Mouse (Mus musculus): ENCODE measurements around the gene Wdr59. TPM values are rescaled to one million over a fixed set of nuclear protein-coding genes. Genes with fewer than 3 reads are reported as not detected.
"Not testable (repeated sequence)": the region's sequence is repeated elsewhere in the genome, so short reads cannot be mapped to it uniquely, and the experiment has no call there.

Gene Wdr59
- polyA plus RNA-seq, 1 experiment from 2014 or later, result 4.1 TPM

DNA sequence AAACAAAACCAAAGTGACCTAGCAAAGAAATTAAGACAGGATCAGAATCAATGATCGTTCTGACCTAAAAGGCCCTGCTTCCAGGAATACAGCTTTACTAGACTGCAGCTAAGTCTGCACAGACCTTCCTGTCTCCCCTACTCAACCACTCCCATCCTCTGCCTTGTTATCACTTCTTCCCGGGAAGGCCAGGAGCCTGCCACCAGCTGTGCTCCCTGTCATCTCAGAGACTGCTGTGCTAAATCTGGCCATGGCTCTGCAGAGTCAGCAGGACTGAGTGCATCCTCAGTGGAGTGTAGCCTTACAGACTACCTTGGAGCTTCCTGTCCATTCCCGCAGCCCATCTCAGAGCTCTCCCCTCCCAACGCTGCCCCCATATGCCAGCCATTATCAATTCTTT lies 11.5 kb downstream of the Wdr59 start:
- no peaks in the 10 kb centered on the region for H3K4me1 ChIP-seq (replicated peaks)
- no peak overlapping the region for H3K4me3 ChIP-seq (replicated peaks)
- 0 out of 2 replicates have a peak, but pooled peaks cover 2% of the 10 kb centered on the region for H3K36me3 ChIP-seq
- no peak for ATAC-seq
- no peak overlapping the region for H3K4me2 ChIP-seq (replicated peaks)
- H3K9ac ChIP-seq, result no peak overlapping the region
- H3K27me3 ChIP-seq (replicated peaks), result no peaks in the 10 kb centered on the region
- WGBS, result 52% methylated on average over 4 of the region's 4 CpGs
- no peaks in the 10 kb centered on the region for H3K9me3 ChIP-seq
- no peak overlapping the region for H3K27ac ChIP-seq

DNA sequence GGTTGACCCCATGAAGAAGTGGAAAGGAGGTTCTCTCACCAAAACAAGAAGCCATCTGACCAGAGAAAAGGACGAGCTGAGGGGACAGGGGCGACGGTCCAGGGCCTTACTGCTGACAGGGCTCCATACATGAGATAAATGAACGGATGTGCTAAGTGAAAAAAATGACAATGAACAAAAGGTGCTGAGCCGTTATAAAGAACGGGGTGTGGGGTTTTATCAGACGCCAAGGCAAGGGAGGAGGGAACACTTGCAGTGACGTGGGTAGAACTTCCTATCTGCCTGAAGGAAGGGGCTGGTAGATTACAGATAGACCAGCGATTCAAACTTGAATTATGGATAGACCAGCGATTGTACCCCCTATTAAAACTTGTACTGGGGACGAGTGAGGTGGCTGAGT lies 12.6 kb downstream of the Wdr59 start:
- H3K27me3 ChIP-seq (replicated peaks), result no peaks in the 10 kb centered on the region
- no peak overlapping the region for H3K4me2 ChIP-seq (replicated peaks)
- H3K36me3 ChIP-seq, result no peaks in the 10 kb centered on the region
- WGBS, result 77% methylated on average over 11 of the region's 11 CpGs
- no peaks in the 10 kb centered on the region for H3K9me3 ChIP-seq
- no peaks in the 10 kb centered on the region for H3K4me1 ChIP-seq (replicated peaks)
- H3K27ac ChIP-seq, result no peak overlapping the region
- H3K9ac ChIP-seq, result no peak overlapping the region
- ATAC-seq, result no peak
- H3K4me3 ChIP-seq (replicated peaks), result no peak overlapping the region

- Histone ChIP-seq H3K4me3 (replicated peaks) (no peak overlapping the region), H3K9ac (no peak overlapping the region), H3K4me2 (replicated peaks) (no peak overlapping the region), H3K27me3 (replicated peaks) (no peaks in the 10 kb centered on the region), H3K4me1 (replicated peaks) (no peaks in the 10 kb centered on the region), H3K36me3 (no peaks in the 10 kb centered on the region), H3K27ac (no peak overlapping the region), H3K9me3 (no peaks in the 10 kb centered on the region)
- no peak for ATAC-seq
- 29% methylated on average over 2 of the region's 2 CpGs for WGBS
Measured at GRCm38 (mm10) chr8:111508566-111508965, 13.3 kb downstream of the Wdr59 start.

DNA sequence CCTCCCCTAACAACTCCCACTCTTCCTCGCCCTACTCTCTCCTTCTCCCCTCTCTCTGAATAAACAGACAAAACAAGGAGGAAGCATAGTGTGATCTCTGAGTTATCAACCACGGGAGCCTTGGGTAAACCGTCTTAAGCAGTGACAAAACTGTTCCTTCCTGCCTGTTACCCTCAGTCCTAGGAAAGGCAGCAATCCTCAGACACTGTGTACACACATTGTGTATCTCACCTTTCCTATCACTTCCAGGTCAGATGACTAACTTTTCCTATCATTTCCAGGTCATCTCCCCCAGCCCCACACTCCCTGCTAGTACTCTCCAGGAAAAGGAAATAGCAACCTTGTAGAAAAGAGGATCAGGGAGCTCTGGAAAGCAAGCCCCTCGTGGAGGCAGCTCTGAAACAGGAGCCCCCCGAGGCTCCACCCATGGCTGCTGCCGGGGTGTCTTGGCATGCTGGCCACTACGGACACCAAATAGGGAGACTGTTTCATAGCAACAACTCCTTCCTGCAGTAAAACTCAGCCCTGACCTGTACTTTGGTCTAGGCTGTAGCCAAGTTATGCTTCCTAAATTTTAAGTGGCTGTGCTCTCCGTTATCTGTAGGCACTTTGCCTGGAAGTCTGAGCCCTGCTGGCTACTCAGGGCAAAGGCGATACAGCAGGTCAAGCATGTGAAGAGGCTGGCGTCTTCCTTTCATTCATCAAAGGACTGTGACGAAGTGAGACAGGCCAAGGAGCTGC lies 20.0 kb downstream of the Wdr59 start:
- ATAC-seq, result no peak
- H3K4me1 ChIP-seq (replicated peaks), result no peaks in the 10 kb centered on the region
- 0 out of 2 replicates have a peak, but pooled peaks cover 3% of the 10 kb centered on the region for H3K36me3 ChIP-seq
- WGBS, result 53% methylated on average over 11 of the region's 11 CpGs
- no peaks in the 10 kb centered on the region for H3K9me3 ChIP-seq
- H3K4me3 ChIP-seq (replicated peaks), result no peak overlapping the region
- H3K27ac ChIP-seq, result no peak overlapping the region
- H3K27me3 ChIP-seq (replicated peaks), result no peaks in the 10 kb centered on the region
- H3K9ac ChIP-seq, result no peak overlapping the region
- H3K4me2 ChIP-seq (replicated peaks), result no peak overlapping the region

- not testable (repeated sequence) for H3K36me3 ChIP-seq, H3K9ac ChIP-seq
- 79% methylated on average over 6 of the region's 6 CpGs for WGBS
Measured at GRCm38 (mm10) chr8:111498249-111498648, 23.6 kb downstream of the Wdr59 start.

GRCm38 (mm10) chr8:111496326-111496725 lies 25.6 kb downstream of the Wdr59 start:
- Histone ChIP-seq H3K27me3 (replicated peaks) (no peaks in the 10 kb centered on the region), H3K27ac (no peak overlapping the region), H3K9me3 (no peaks in the 10 kb centered on the region), H3K4me2 (replicated peaks) (no peak overlapping the region), H3K4me1 (replicated peaks) (no peaks in the 10 kb centered on the region), H3K9ac (no peak overlapping the region), H3K4me3 (replicated peaks) (no peak overlapping the region), H3K36me3 (no peaks in the 10 kb centered on the region)
- WGBS, result 87% methylated on average over 7 of the region's 7 CpGs
- no peak for ATAC-seq

More at GRCm38 (mm10) chr8:111498249-111498648, 23.6 kb downstream of the Wdr59 start:
- not testable (repeated sequence) for H3K27ac ChIP-seq; H3K27me3 ChIP-seq (replicated peaks); H3K9me3 ChIP-seq; ATAC-seq; H3K4me1 ChIP-seq (replicated peaks); H3K4me2 ChIP-seq (replicated peaks); H3K4me3 ChIP-seq (replicated peaks)

DNA sequence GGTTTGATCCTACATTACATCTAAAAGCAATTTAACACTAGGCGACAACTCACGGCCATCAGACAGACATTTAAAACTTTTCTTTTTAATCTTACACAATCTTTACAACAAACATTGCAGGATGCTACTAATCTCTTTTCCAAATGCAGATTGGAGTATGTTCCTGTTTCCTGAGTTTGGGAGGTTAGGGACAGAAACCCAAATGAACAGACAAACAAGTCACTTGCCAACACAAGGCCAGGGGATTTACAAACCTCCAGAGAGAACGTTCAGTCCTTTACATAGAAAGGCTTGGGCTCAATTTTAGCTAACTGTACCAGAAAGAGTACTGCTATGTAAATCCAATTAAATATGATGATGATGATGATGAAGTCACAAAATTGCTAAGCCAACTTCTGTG lies 28.7 kb downstream of the Wdr59 start:
- no peaks in the 10 kb centered on the region for H3K9me3 ChIP-seq
- ATAC-seq, result no peak
- no peaks in the 10 kb centered on the region for H3K27me3 ChIP-seq (replicated peaks)
- no peaks in the 10 kb centered on the region for H3K4me1 ChIP-seq (replicated peaks)
- H3K36me3 ChIP-seq, result no peaks in the 10 kb centered on the region
- WGBS, result 95% methylated on average over 3 of the region's 3 CpGs
- no peak overlapping the region for H3K9ac ChIP-seq
- no peak overlapping the region for H3K4me3 ChIP-seq (replicated peaks)
- no peak overlapping the region for H3K27ac ChIP-seq
- H3K4me2 ChIP-seq (replicated peaks), result no peak overlapping the region

- H3K4me1 ChIP-seq (replicated peaks), result no peaks in the 10 kb centered on the region
- H3K4me2 ChIP-seq (replicated peaks), result no peak overlapping the region
- H3K27ac ChIP-seq, result no peak overlapping the region
- H3K9ac ChIP-seq, result no peak overlapping the region
- ATAC-seq, result no peak
- H3K4me3 ChIP-seq (replicated peaks), result no peak overlapping the region
- no peaks in the 10 kb centered on the region for H3K9me3 ChIP-seq
- H3K27me3 ChIP-seq (replicated peaks), result no peaks in the 10 kb centered on the region
- WGBS, result 91% methylated on average over 9 of the region's 9 CpGs
- H3K36me3 ChIP-seq, result no peaks in the 10 kb centered on the region
Measured at GRCm38 (mm10) chr8:111492508-111492907, 29.4 kb downstream of the Wdr59 start.

DNA sequence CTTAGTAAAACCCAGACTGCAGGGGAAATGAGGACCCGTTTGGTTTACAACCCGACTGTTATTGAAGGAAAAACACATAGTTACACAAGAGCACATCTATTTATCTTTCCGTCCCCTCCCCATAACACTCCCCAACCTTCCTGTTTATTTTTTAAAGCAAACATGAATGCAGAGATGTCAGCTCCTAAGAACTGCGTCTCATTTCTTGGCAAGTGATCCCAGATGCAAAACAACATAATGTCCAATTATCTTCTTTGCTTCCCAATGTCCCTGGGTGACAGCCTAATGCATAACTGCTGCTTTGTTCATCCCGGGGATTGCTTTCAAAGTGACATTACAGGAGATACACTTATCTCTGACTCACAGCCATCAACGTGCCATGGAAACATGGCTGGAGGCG lies 30.7 kb downstream of the Wdr59 start:
- Histone ChIP-seq H3K9ac (no peak overlapping the region), H3K4me3 (replicated peaks) (no peak overlapping the region), H3K4me2 (replicated peaks) (no peak overlapping the region), H3K9me3 (no peaks in the 10 kb centered on the region), H3K27me3 (replicated peaks) (no peaks in the 10 kb centered on the region), H3K36me3 (no peaks in the 10 kb centered on the region), H3K27ac (no peak overlapping the region), H3K4me1 (replicated peaks) (no peaks in the 10 kb centered on the region)
- ATAC-seq, result no peak
- WGBS, result 47% methylated on average over 7 of the region's 7 CpGs

DNA sequence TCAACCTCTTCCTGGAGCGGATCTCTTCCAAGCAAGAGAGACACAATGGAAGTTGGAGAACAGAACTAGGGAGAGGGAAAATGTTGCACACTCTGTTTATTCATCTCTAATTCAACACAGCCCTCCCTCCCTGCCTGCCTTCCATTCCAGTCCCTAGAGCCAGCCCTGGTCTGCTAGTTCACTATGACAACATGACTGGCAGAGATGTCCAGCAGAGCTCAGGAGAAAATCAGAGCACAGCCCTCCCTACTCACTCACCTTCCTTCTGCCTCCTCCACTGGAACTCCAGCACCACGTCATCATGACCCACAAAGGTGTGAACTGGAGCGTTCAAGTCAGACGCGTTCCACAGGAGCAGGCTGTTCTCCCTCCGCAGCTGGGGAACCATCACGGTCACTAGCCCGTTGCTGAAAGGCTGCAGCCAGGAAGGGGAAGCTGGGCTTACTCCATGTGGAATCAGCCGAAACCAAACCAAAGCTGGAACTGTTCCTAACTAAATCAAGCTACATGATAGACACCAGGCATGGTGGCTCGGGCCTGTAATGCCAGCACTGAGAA lies 31.8 kb downstream of the Wdr59 start:
- H3K9me3 ChIP-seq, result no peaks in the 10 kb centered on the region
- no peak overlapping the region for H3K9ac ChIP-seq
- H3K27ac ChIP-seq, result no peak overlapping the region
- H3K4me2 ChIP-seq (replicated peaks), result no peak overlapping the region
- ATAC-seq, result no peak
- no peak overlapping the region for H3K4me3 ChIP-seq (replicated peaks)
- WGBS, result 89% methylated on average over 10 of the region's 10 CpGs
- no peaks in the 10 kb centered on the region for H3K27me3 ChIP-seq (replicated peaks)
- H3K4me1 ChIP-seq (replicated peaks), result no peaks in the 10 kb centered on the region
- no peaks in the 10 kb centered on the region for H3K36me3 ChIP-seq

GRCm38 (mm10) chr8:111480691-111481090 lies 41.2 kb downstream of the Wdr59 start:
- WGBS, result 92% methylated on average over 8 of the region's 8 CpGs
- Histone ChIP-seq H3K4me1 (replicated peaks) (no peaks in the 10 kb centered on the region), H3K9ac (no peak overlapping the region), H3K4me3 (replicated peaks) (no peak overlapping the region), H3K27ac (no peak overlapping the region), H3K9me3 (no peaks in the 10 kb centered on the region), H3K36me3 (peaks cover 5% of the 10 kb centered on the region; the same call in 1 of the 2 replicates), H3K27me3 (replicated peaks) (no peaks in the 10 kb centered on the region), H3K4me2 (replicated peaks) (no peak overlapping the region)
- no peak for ATAC-seq

GRCm38 (mm10) chr8:111477761-111478465 lies 44.0 kb downstream of the Wdr59 start:
- Histone ChIP-seq H3K27ac (no peak overlapping the region), H3K9me3 (no peaks in the 10 kb centered on the region)
- WGBS, result 87% methylated on average over 5 of the region's 5 CpGs

More at GRCm38 (mm10) chr8:111477761-111478465, 44.0 kb downstream of the Wdr59 start:
- Histone ChIP-seq H3K4me3 (replicated peaks) (no peak overlapping the region), H3K4me1 (replicated peaks) (no peaks in the 10 kb centered on the region), H3K9ac (no peak overlapping the region), H3K4me2 (replicated peaks) (no peak overlapping the region), H3K36me3 (peaks cover 5% of the 10 kb centered on the region; the same call in 1 of the 2 replicates), H3K27me3 (replicated peaks) (no peaks in the 10 kb centered on the region)
- no peak for ATAC-seq
